Mouse (Mus musculus) neural tube, embryonic 11.5 days (tissue): ENCODE data around the gene Etv2. TPM values are rescaled to one million over a fixed set of nuclear protein-coding genes. Genes with fewer than 3 reads are reported as not detected.
A peak's percentile ranks its signal among the peaks of the same experiment; 100 is the strongest.

Experiments used
- ATAC-seq: fragments of 200-750 bp; cut with Nextera tagmentation; 2 replicates; pipeline ENCODE4 v1.8.0; 2017; ENCODE audit warnings: moderate number of reproducible peaks, mild to moderate bottlenecking, moderate TSS enrichment, moderate library complexity; ENCODE audit not compliant: insufficient read depth, low FRiP score, low TSS enrichment
- DNase-seq: peaks from one replicate; pipeline ENCODE4 v3.0.0-alpha.2; 2015; ENCODE audit warnings: low spot score
- H3K27ac ChIP-seq: fragments of 300-500 bp; sonication (generic); 2 replicates; pipeline ENCODE4 v1.5.1; 2014; ENCODE audit warnings: low read depth, mild to moderate bottlenecking, low read length
- H3K27me3 ChIP-seq: fragments of 300-500 bp; sonication (generic); 2 replicates; pipeline ENCODE4 v1.6.1; 2014; ENCODE audit warnings: mild to moderate bottlenecking, low read length, mixed read lengths; ENCODE audit not compliant: control insufficient read depth, insufficient read depth
- H3K36me3 ChIP-seq: fragments of 300-500 bp; sonication (generic); 2 replicates; pipeline ENCODE4 v1.6.1; 2014; ENCODE audit warnings: mild to moderate bottlenecking, low read length, moderate library complexity, mixed read lengths; ENCODE audit not compliant: control insufficient read depth, insufficient read depth
- H3K4me1 ChIP-seq: fragments of 300-500 bp; sonication (generic); 2 replicates; pipeline ENCODE4 v1.6.1; 2014; ENCODE audit warnings: low read length, mixed read lengths; ENCODE audit not compliant: control insufficient read depth, insufficient read depth
- H3K4me2 ChIP-seq: fragments of 300-500 bp; sonication (generic); 2 replicates; pipeline ENCODE4 v1.6.1; 2014; ENCODE audit warnings: low read depth, mild to moderate bottlenecking, moderate library complexity
- H3K4me3 ChIP-seq: fragments of 300-500 bp; sonication (generic); 2 replicates; pipeline ENCODE4 v1.5.1; 2014; ENCODE audit warnings: low read depth, low read length
- H3K9ac ChIP-seq: fragments of 300-500 bp; sonication (generic); 2 replicates; pipeline ENCODE4 v1.6.1; 2014; ENCODE audit warnings: mild to moderate bottlenecking, low read length
- H3K9me3 ChIP-seq: fragments of 300-500 bp; sonication (generic); 2 replicates; pipeline ENCODE4 v1.6.1; 2016; ENCODE audit warnings: low read length; ENCODE audit not compliant: control insufficient read depth
- WGBS: fragments of 180-500 bp; shearing (Covaris S2); extraction: QIAGEN DNeasy Blood & Tissue Kit; methylation state at CpG from one replicate; pipeline ENCODE4 v1.1.7; 2014; 5-methylcytosine and 5-hydroxymethylcytosine counted together
- microRNA-seq: library from miRNA; unstranded; fragments of <30 nt; microRNA quantifications from one replicate; pipeline ENCODE4, GENCODE M21; 2016
- polyA plus RNA-seq: library from polyadenylated mRNA; unstranded; fragments of >200 nt; fragmentation: Nextera tagmentation; extraction: Ambion mirVana; gene quantifications from 2 replicates; pipeline ENCODE4 v1.2.1, GENCODE M21; 2014

Gene Etv2
- polyA plus RNA-seq, 1 experiment from 2014 or later, result not detected

DNA sequence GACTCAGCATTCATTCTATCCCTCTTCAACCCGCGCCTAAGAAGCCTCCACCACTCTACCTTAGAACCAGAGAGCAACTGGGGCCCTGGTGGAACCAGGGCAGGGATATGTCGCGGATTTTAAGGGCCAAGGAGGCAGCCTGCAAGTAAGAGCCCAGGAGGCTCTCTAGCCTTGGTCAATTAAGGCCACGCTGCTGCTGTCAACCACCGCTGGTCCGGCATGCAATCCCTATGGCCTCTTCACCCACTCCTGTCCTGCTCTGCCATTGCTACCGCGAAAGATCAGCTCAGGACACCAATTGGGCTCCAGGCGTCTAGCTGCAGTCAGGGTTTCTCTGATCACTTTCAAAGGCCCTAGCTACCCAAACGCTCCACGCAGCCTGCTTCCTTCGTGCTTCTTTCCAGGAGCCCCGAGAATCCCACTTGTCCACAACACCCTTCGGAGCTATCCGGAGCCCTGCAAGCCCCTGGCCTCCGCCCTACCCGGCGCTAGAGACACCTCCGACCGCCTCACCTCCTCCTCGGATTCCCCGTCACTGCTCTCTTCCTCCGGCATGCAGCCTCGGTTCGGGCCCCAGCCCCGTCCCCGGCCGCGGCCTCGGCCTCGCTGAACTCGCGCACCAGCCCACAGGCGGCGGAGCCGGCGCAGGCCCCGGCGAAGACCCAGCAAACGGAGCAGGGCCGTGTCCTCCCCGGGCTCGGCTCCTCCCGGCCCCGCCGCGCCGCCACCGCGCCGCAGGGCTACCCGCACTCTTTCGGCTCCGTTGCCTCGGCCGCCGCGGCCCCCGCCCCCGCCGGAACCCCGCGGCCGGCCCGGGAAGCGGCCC, 47.6 kb downstream of the Etv2 start:
- DNase-seq, result peak; percentile 43
- peaks cover 20% of the 10 kb centered on the region for H3K36me3 ChIP-seq
- WGBS, result under 1% methylated on average over 44 of the region's 67 CpGs
- no peaks in the 10 kb centered on the region for H3K27me3 ChIP-seq
- H3K9me3 ChIP-seq, result no peaks in the 10 kb centered on the region
- peak overlapping the region; percentile 90 for H3K4me2 ChIP-seq
- H3K4me3 ChIP-seq, result peak overlapping the region; percentile 73
- peak overlapping the region; percentile 91 for H3K9ac ChIP-seq
- peak overlapping the region; percentile 84 for H3K27ac ChIP-seq
- H3K4me1 ChIP-seq, result peaks cover 13% of the 10 kb centered on the region
- ATAC-seq, result peak; percentile 22

DNA sequence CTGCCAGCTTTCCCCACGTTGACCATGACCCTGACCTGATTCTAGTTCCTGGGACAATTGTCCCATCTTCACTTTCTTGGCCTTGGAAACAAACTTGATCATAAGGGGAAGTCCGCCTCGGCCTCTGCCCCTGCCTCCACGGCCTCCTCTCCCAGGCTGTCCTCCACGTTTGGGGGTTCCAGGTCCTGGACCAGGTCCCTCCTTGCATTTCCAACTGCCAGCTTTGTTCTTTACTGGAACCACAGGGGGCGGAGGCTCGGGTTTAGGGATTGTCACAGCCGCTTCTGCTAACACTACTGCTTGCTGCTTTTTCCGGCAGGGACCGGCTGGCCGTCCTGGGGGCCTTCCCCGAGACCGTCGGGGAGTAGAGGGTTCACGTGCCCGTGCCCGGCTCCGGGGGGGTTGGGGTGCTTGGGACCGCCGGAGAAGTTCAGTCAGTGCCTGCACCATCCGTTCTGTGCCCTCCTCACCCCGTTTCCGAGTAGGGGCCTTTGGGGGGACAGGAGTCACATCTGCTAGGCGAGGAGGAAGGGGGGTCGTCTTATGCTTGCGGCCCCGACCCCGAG, 49.1 kb downstream of the Etv2 start:
- no peak overlapping the region for H3K27ac ChIP-seq
- no peak overlapping the region for H3K9ac ChIP-seq
- peak overlapping the region; percentile 73; the same call in 1 of the 2 replicates for H3K4me3 ChIP-seq
- H3K9me3 ChIP-seq, result no peaks in the 10 kb centered on the region
- WGBS, result 93% methylated on average over 28 of the region's 28 CpGs
- no peak for DNase-seq
- peaks cover 33% of the 10 kb centered on the region for H3K36me3 ChIP-seq
- H3K4me1 ChIP-seq, result peaks cover 13% of the 10 kb centered on the region
- H3K4me2 ChIP-seq, result peak overlapping the region; percentile 90; the same call in 1 of the 2 replicates
- H3K27me3 ChIP-seq, result no peaks in the 10 kb centered on the region
- ATAC-seq, result no peak

DNA sequence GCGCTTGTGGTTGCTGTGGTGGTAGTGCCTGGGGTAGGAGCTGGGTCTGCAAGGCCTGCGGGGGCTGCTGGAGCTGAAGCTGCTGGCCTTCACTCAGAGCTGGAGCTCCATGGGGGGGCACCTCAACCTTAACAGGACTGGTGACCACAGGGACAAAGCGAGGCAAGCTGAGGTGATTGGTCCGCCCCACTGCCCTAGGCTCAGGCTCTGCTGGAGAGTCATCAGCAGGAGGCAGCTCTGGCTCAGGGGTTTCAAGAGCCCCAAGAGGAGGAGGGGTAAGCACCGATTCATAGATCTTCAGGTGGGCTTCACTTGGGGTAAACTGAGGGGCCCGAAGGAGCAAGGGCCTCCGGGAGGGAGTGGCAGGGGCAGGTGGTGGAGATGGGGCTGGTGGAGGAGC, 50.5 kb downstream of the Etv2 start:
- 98% methylated on average over 7 of the region's 7 CpGs for WGBS
- Histone ChIP-seq H3K36me3 (peaks cover 40% of the 10 kb centered on the region), H3K27me3 (no peaks in the 10 kb centered on the region), H3K4me2 (no peak overlapping the region), H3K9ac (no peak overlapping the region), H3K9me3 (no peaks in the 10 kb centered on the region), H3K4me1 (peaks cover 13% of the 10 kb centered on the region), H3K27ac (no peak overlapping the region), H3K4me3 (no peak overlapping the region)
- no peak for ATAC-seq
- no peak for DNase-seq

DNA sequence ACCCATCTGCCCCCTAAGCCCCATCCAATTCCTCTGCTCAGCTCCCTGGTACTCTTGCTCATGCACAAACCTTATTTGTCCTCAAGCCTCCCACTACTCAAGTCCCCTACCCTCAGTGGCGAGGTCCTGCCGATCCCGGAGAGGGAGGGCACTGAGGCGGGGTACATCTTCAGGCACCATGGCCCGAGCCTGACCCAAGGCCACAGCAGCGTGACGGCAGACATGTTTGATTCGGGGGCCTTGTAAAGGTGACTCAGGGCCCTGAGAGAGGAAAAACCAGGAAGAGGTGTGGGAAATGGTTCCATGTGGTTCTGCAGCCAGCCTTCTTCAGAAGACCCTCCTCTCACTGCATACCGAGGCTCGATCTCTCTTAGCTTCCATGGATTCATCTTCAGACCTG, 51.3 kb downstream of the Etv2 start:
- Histone ChIP-seq H3K4me2 (no peak overlapping the region), H3K27ac (no peak overlapping the region), H3K9ac (no peak overlapping the region; the same call in 1 of the 2 replicates), H3K9me3 (no peaks in the 10 kb centered on the region), H3K4me3 (no peak overlapping the region), H3K36me3 (peaks cover 47% of the 10 kb centered on the region), H3K4me1 (peaks cover 10% of the 10 kb centered on the region), H3K27me3 (no peaks in the 10 kb centered on the region)
- 95% methylated on average over 10 of the region's 10 CpGs for WGBS
- DNase-seq (no peak), ATAC-seq (no peak)

Small RNA genes lying within 50 kb of the gene (microRNA-seq; reads per million reads assigned to microRNA genes)
- gene Mir3569, result not detected

Other genes starting within 250 kb of the Etv2 start
- 17.8 and 17.9 TPM in 2 replicates for gene Tyrobp, start 222.1 kb downstream of the Etv2 start, polyA plus RNA-seq
- gene Hcst, start 216.0 kb downstream of the Etv2 start, polyA plus RNA-seq, result not detected in 2 replicates
- gene Nfkbid, start 214.1 kb downstream of the Etv2 start, polyA plus RNA-seq, result 0.84 and 0.99 TPM in 2 replicates
- gene Aplp1, start 190.3 kb downstream of the Etv2 start, polyA plus RNA-seq, result 150 and 165 TPM in 2 replicates
- 19.0 and 19.6 TPM in 2 replicates for gene Kirrel2, start 178.2 kb downstream of the Etv2 start, polyA plus RNA-seq
- 1.8 and 3.4 TPM in 2 replicates for gene Nphs1, start 177.5 kb downstream of the Etv2 start, polyA plus RNA-seq
- not detected in 2 replicates for gene Prodh2, start 142.2 kb downstream of the Etv2 start, polyA plus RNA-seq
- gene Arhgap33, start 100.8 kb downstream of the Etv2 start, polyA plus RNA-seq, result 48.8 and 51.1 TPM in 2 replicates
- gene Hspb6, start 83.7 kb downstream of the Etv2 start, polyA plus RNA-seq, result 3.7 and 4.4 TPM in 2 replicates
- 8.6 and 12.1 TPM in 2 replicates for gene Proser3, start 83.6 kb downstream of the Etv2 start, polyA plus RNA-seq
- gene Lin37, start 76.0 kb downstream of the Etv2 start, polyA plus RNA-seq, result 46.2 and 47.0 TPM in 2 replicates
- 90.6 and 95.5 TPM in 2 replicates for gene U2af1l4, start 72.6 kb downstream of the Etv2 start, polyA plus RNA-seq
- gene Gm49396, start 72.5 kb downstream of the Etv2 start, polyA plus RNA-seq, result 7.3 and 7.6 TPM in 2 replicates
- gene Psenen, start 72.2 kb downstream of the Etv2 start, polyA plus RNA-seq, result 97.8 and 106 TPM in 2 replicates
- gene Igflr1, start 70.4 kb downstream of the Etv2 start, polyA plus RNA-seq, result 1.3 and 3.6 TPM in 2 replicates
- gene Kmt2b, start 47.1 kb downstream of the Etv2 start, polyA plus RNA-seq, result 11.5 and 11.9 TPM in 2 replicates
- gene Zbtb32, start 36.9 kb downstream of the Etv2 start, polyA plus RNA-seq, result 0.18 TPM in 1 of 2 replicates, not detected in the other
- gene Upk1a, start 23.0 kb downstream of the Etv2 start, polyA plus RNA-seq, result 4.8 TPM in 2 replicates
- 786 and 833 TPM in 2 replicates for gene Cox6b1, start 9.7 kb downstream of the Etv2 start, polyA plus RNA-seq
- gene Rbm42, start 14.5 kb upstream of the Etv2 start, polyA plus RNA-seq, result 133 and 134 TPM in 2 replicates
- gene Haus5, start 29.1 kb upstream of the Etv2 start, polyA plus RNA-seq, result 49.4 and 57.7 TPM in 2 replicates
- gene Pmis2, start 35.8 kb upstream of the Etv2 start, polyA plus RNA-seq, result not detected in 2 replicates
- 0.58 TPM in 1 of 2 replicates, not detected in the other for gene 2200002J24Rik, start 63.1 kb upstream of the Etv2 start, polyA plus RNA-seq
- 0.81 and 0.84 TPM in 2 replicates for gene Atp4a, start 76.4 kb upstream of the Etv2 start, polyA plus RNA-seq
- gene Tmem147, start 93.7 kb upstream of the Etv2 start, polyA plus RNA-seq, result 167 and 172 TPM in 2 replicates
- gene Gapdhs, start 107.8 kb upstream of the Etv2 start, polyA plus RNA-seq, result 0.27 and 0.88 TPM in 2 replicates
- 0.09 and 0.74 TPM in 2 replicates for gene Sbsn, start 115.6 kb upstream of the Etv2 start, polyA plus RNA-seq
- gene Dmkn, start 127.9 kb upstream of the Etv2 start, polyA plus RNA-seq, result not detected in 2 replicates
- not detected in 2 replicates for gene Krtdap, start 152.0 kb upstream of the Etv2 start, polyA plus RNA-seq
- gene Ffar2, start 187.9 kb upstream of the Etv2 start, polyA plus RNA-seq, result not detected in 2 replicates
- gene Ffar3, start 220.3 kb upstream of the Etv2 start, polyA plus RNA-seq, result not detected in 2 replicates
- gene Ffar1, start 225.7 kb upstream of the Etv2 start, polyA plus RNA-seq, result 0.05 TPM in 1 of 2 replicates, not detected in the other
- 0.05 TPM in 1 of 2 replicates, not detected in the other for gene Cd22, start 244.5 kb upstream of the Etv2 start, polyA plus RNA-seq